Mouse (Mus musculus): ENCODE measurements around the gene Anapc4. TPM values are rescaled to one million over a fixed set of nuclear protein-coding genes. Genes with fewer than 3 reads are reported as not detected.

Anapc4 gene
- polyA plus RNA-seq, 1 experiment from 2014 or later = 106 TPM

GRCm38 (mm10) chr5:52821691-52822090 is 12.1 kb upstream of the Anapc4 start:
- no peaks in the 10 kb centered on the region for H3K27me3 ChIP-seq (ENCODE audit: low read depth, poor library complexity, severe bottlenecking)
- WGBS = 69% methylated on average over 3 of the region's 3 CpGs
- no peak overlapping the region for H3K27ac ChIP-seq (replicated peaks)
- H3K4me3 ChIP-seq = no peak overlapping the region
- DNase-seq (ENCODE audit: low spot score) = no peak
- H3K4me1 ChIP-seq = no peaks in the 10 kb centered on the region
- peaks cover 51% of the 10 kb centered on the region for H3K36me3 ChIP-seq
- no peaks in the 10 kb centered on the region for H3K9me3 ChIP-seq (replicated peaks)

GRCm38 (mm10) chr5:52827923-52828322 is 5.9 kb upstream of the Anapc4 start:
- DNase-seq (ENCODE audit: low spot score) = no peak
- H3K36me3 ChIP-seq = peaks cover 18% of the 10 kb centered on the region
- WGBS = 91% methylated on average over 4 of the region's 4 CpGs
- peaks cover 2% of the 10 kb centered on the region; the same call in 1 of the 2 replicates for H3K4me1 ChIP-seq
- no peaks in the 10 kb centered on the region for H3K9me3 ChIP-seq (replicated peaks)
- no peaks in the 10 kb centered on the region for H3K27me3 ChIP-seq (ENCODE audit: low read depth, poor library complexity, severe bottlenecking)
- no peak overlapping the region for H3K27ac ChIP-seq (replicated peaks)
- H3K4me3 ChIP-seq = no peak overlapping the region

GRCm38 (mm10) chr5:52833005-52833404 is 807 bp upstream of the Anapc4 start:
- peaks cover 20% of the 10 kb centered on the region for H3K36me3 ChIP-seq
- H3K4me3 ChIP-seq = peak overlapping the region; percentile 76; the same call in 1 of the 2 replicates
- peak overlapping the region; percentile 88 for H3K27ac ChIP-seq (replicated peaks)
- no peak for DNase-seq (ENCODE audit: low spot score)
- no peaks in the 10 kb centered on the region for H3K9me3 ChIP-seq (replicated peaks)
- H3K27me3 ChIP-seq (ENCODE audit: low read depth, poor library complexity, severe bottlenecking) = no peaks in the 10 kb centered on the region
- H3K4me1 ChIP-seq = peaks cover 25% of the 10 kb centered on the region

GRCm38 (mm10) chr5:52834386-52834785 is 574 bp downstream of the Anapc4 start:
- peak overlapping the region; percentile 88 for H3K27ac ChIP-seq (replicated peaks)
- H3K27me3 ChIP-seq (ENCODE audit: low read depth, poor library complexity, severe bottlenecking) = no peaks in the 10 kb centered on the region
- H3K4me1 ChIP-seq = peaks cover 25% of the 10 kb centered on the region
- H3K9me3 ChIP-seq (replicated peaks) = no peaks in the 10 kb centered on the region
- peak overlapping the region; percentile 76 for H3K4me3 ChIP-seq
- H3K36me3 ChIP-seq = peaks cover 34% of the 10 kb centered on the region
- 15% methylated on average over 8 of the region's 8 CpGs for WGBS
- no peak for DNase-seq (ENCODE audit: low spot score)

GRCm38 (mm10) chr5:52844319-52844718 is 10.5 kb downstream of the Anapc4 start:
- Histone ChIP-seq H3K36me3 (peaks cover 97% of the 10 kb centered on the region), H3K4me3 (no peak overlapping the region)
- WGBS = 96% methylated on average over 7 of the region's 7 CpGs

GRCm38 (mm10) chr5:52855727-52856126 is 21.9 kb downstream of the Anapc4 start:
- 93% methylated on average over 5 of the region's 5 CpGs for WGBS

More at GRCm38 (mm10) chr5:52844319-52844718, 10.5 kb downstream of the Anapc4 start:
- H3K27me3 ChIP-seq (ENCODE audit: low read depth, poor library complexity, severe bottlenecking) = no peaks in the 10 kb centered on the region
- H3K4me1 ChIP-seq = no peaks in the 10 kb centered on the region
- DNase-seq (ENCODE audit: low spot score) = no peak
- H3K27ac ChIP-seq (replicated peaks) = no peak overlapping the region
- H3K9me3 ChIP-seq (replicated peaks) = no peaks in the 10 kb centered on the region

GRCm38 (mm10) chr5:52864446-52864845 is 30.6 kb downstream of the Anapc4 start:
- Histone ChIP-seq H3K9me3 (replicated peaks) (no peaks in the 10 kb centered on the region), H3K36me3 (peaks cover 100% of the 10 kb centered on the region)

More at GRCm38 (mm10) chr5:52855727-52856126, 21.9 kb downstream of the Anapc4 start:
- no peaks in the 10 kb centered on the region for H3K27me3 ChIP-seq (ENCODE audit: low read depth, poor library complexity, severe bottlenecking)
- DNase-seq (ENCODE audit: low spot score) = no peak
- H3K4me1 ChIP-seq = no peaks in the 10 kb centered on the region
- H3K36me3 ChIP-seq = peaks cover 95% of the 10 kb centered on the region
- no peak overlapping the region for H3K4me3 ChIP-seq
- no peaks in the 10 kb centered on the region for H3K9me3 ChIP-seq (replicated peaks)
- H3K27ac ChIP-seq (replicated peaks) = no peak overlapping the region

GRCm38 (mm10) chr5:52865825-52866224 is 32.0 kb downstream of the Anapc4 start:
- no peaks in the 10 kb centered on the region for H3K27me3 ChIP-seq (ENCODE audit: low read depth, poor library complexity, severe bottlenecking)
- no peak for DNase-seq (ENCODE audit: low spot score)
- no peak overlapping the region for H3K27ac ChIP-seq (replicated peaks)
- no peak overlapping the region for H3K4me3 ChIP-seq
- peaks cover 86% of the 10 kb centered on the region for H3K36me3 ChIP-seq
- no peaks in the 10 kb centered on the region for H3K4me1 ChIP-seq
- 95% methylated on average over 9 of the region's 9 CpGs for WGBS
- H3K9me3 ChIP-seq (replicated peaks) = no peaks in the 10 kb centered on the region

More at GRCm38 (mm10) chr5:52864446-52864845, 30.6 kb downstream of the Anapc4 start:
- no peak overlapping the region for H3K27ac ChIP-seq (replicated peaks)
- no peak overlapping the region for H3K4me3 ChIP-seq
- no peaks in the 10 kb centered on the region for H3K27me3 ChIP-seq (ENCODE audit: low read depth, poor library complexity, severe bottlenecking)
- DNase-seq (ENCODE audit: low spot score) = no peak
- WGBS = 97% methylated on average over 8 of the region's 8 CpGs
- H3K4me1 ChIP-seq = no peaks in the 10 kb centered on the region

- H3K27me3 ChIP-seq (ENCODE audit: low read depth, poor library complexity, severe bottlenecking) = no peaks in the 10 kb centered on the region
- no peak overlapping the region for H3K27ac ChIP-seq (replicated peaks)
- H3K36me3 ChIP-seq = peaks cover 78% of the 10 kb centered on the region
- no peaks in the 10 kb centered on the region for H3K9me3 ChIP-seq (replicated peaks)
- WGBS = 88% methylated on average over 18 of the region's 18 CpGs
- H3K4me1 ChIP-seq = no peaks in the 10 kb centered on the region
- H3K4me3 ChIP-seq = no peak overlapping the region
- DNase-seq (ENCODE audit: low spot score) = no peak
Observed at GRCm38 (mm10) chr5:52866361-52867155, 32.7 kb downstream of the Anapc4 start.

GRCm38 (mm10) chr5:52868918-52869703 is 35.3 kb downstream of the Anapc4 start:
- Histone ChIP-seq H3K4me1 (no peaks in the 10 kb centered on the region), H3K9me3 (replicated peaks) (no peaks in the 10 kb centered on the region), H3K4me3 (no peak overlapping the region), H3K27ac (replicated peaks) (no peak overlapping the region), H3K27me3 (ENCODE audit: low read depth, poor library complexity, severe bottlenecking) (no peaks in the 10 kb centered on the region), H3K36me3 (peaks cover 53% of the 10 kb centered on the region)
- WGBS = 90% methylated on average over 12 of the region's 12 CpGs
- DNase-seq (ENCODE audit: low spot score) = no peak

GRCm38 (mm10) chr5:52871461-52871860 is 37.6 kb downstream of the Anapc4 start:
- Histone ChIP-seq H3K4me3 (no peak overlapping the region), H3K9me3 (replicated peaks) (no peaks in the 10 kb centered on the region), H3K27me3 (ENCODE audit: low read depth, poor library complexity, severe bottlenecking) (no peaks in the 10 kb centered on the region), H3K27ac (replicated peaks) (no peak overlapping the region), H3K4me1 (no peaks in the 10 kb centered on the region), H3K36me3 (peaks cover 29% of the 10 kb centered on the region)
- DNase-seq (ENCODE audit: low spot score) = no peak
- WGBS = 21% methylated on average over 1 of the region's 1 CpGs

GRCm38 (mm10) chr5:52871986-52872385 is 38.2 kb downstream of the Anapc4 start:
- Histone ChIP-seq H3K4me3 (no peak overlapping the region), H3K9me3 (replicated peaks) (no peaks in the 10 kb centered on the region), H3K4me1 (no peaks in the 10 kb centered on the region), H3K27ac (replicated peaks) (no peak overlapping the region), H3K36me3 (peaks cover 24% of the 10 kb centered on the region), H3K27me3 (ENCODE audit: low read depth, poor library complexity, severe bottlenecking) (no peaks in the 10 kb centered on the region)
- WGBS = 99% methylated on average over 13 of the region's 13 CpGs
- no peak for DNase-seq (ENCODE audit: low spot score)

- 6% methylated on average over 10 of the region's 14 CpGs for WGBS
Observed at GRCm38 (mm10) chr5:52878847-52879246, 45.0 kb downstream of the Anapc4 start.

More at GRCm38 (mm10) chr5:52878847-52879246, 45.0 kb downstream of the Anapc4 start:
- Histone ChIP-seq H3K27ac (replicated peaks) (no peak overlapping the region), H3K4me1 (no peaks in the 10 kb centered on the region), H3K4me3 (peak overlapping the region; percentile 16; the same call in 1 of the 2 replicates), H3K36me3 (no peaks in the 10 kb centered on the region), H3K27me3 (ENCODE audit: low read depth, poor library complexity, severe bottlenecking) (peaks cover 12% of the 10 kb centered on the region), H3K9me3 (replicated peaks) (no peaks in the 10 kb centered on the region)
- peak; percentile 66 for DNase-seq (ENCODE audit: low spot score)
